ENCODE assay signal across 9 mouse cellular contexts in genomic region chrX:136290817-136291281, GRCm38 (mm10). TPM values are rescaled to one million over a fixed set of nuclear protein-coding genes. Genes with fewer than 3 reads are reported as not detected.
DNase-seq lines count a peak whose midpoint lies in the region; ATAC-seq and TF ChIP-seq lines count a peak whose summit lies in the region.
"Had no signal": no experiment of that assay in that cellular context is flagged by ENCODE, and none has a peak within 500 bp of the region (broad histone marks: within the 10 kb centered on the region; RNA-seq: fewer than 3 reads in every experiment).

No protein-coding gene starts in this region.

- no peak for TF ChIP-seq POLR2A in lung, adult 2 months (IDR thresholded peaks at IDR 0.05; ENCODE audit: borderline replicate concordance, extremely low read depth, low read depth, low read length)

- H3K9me3 ChIP-seq in lung, embryonic 14.5 days (ENCODE audit: low read depth, low read length) = no peaks in the 10 kb centered on the region
- H3K9me3 ChIP-seq in forebrain, embryonic 14.5 days (replicated peaks; ENCODE audit: control insufficient read depth, low read length) = no peaks in the 10 kb centered on the region
- H3K9me3 ChIP-seq: heart, embryonic 13.5 days had no signal

- 31% methylated on average over 8 of the region's 8 CpGs for WGBS in lung, embryonic 14.5 days
- WGBS in lung, adult 2 months = 42% methylated on average over 8 of the region's 8 CpGs
- 27% methylated on average over 8 of the region's 8 CpGs for WGBS in forebrain, embryonic 14.5 days

- ATAC-seq in lung, embryonic 14.5 days (ENCODE audit: insufficient read depth) = no peak
- ATAC-seq in forebrain, embryonic 14.5 days = peak; percentile 95

- H3K4me3 ChIP-seq in lung, embryonic 14.5 days (ENCODE audit: low read depth, low read length) = no peak overlapping the region
- no peak overlapping the region for H3K4me3 ChIP-seq in lung, adult 2 months (replicated peaks; ENCODE audit: extremely low read depth, low read depth, low read length)
- no peak overlapping the region; the same call in 1 of the 2 replicates for H3K4me3 ChIP-seq in forebrain, embryonic 14.5 days (ENCODE audit: low read depth, low read length)
- H3K4me3 ChIP-seq: heart, embryonic 13.5 days had no signal

- H3K9ac ChIP-seq in lung, embryonic 14.5 days = no peak overlapping the region
- no peak overlapping the region for H3K9ac ChIP-seq in forebrain, embryonic 14.5 days (ENCODE audit: low read length)
- H3K9ac ChIP-seq: heart, embryonic 13.5 days had no signal

- no peaks in the 10 kb centered on the region for H3K4me1 ChIP-seq in lung, embryonic 14.5 days (ENCODE audit: insufficient read depth)
- no peaks in the 10 kb centered on the region for H3K4me1 ChIP-seq in lung, adult 2 months (ENCODE audit: control insufficient read depth, insufficient read depth, low read length)
- no peaks in the 10 kb centered on the region for H3K4me1 ChIP-seq in forebrain, embryonic 14.5 days (ENCODE audit: control insufficient read depth, insufficient read depth, low read length)
- H3K4me1 ChIP-seq: heart, embryonic 13.5 days had no signal

- no peak overlapping the region for H3K27ac ChIP-seq in lung, embryonic 14.5 days (ENCODE audit: low read depth)
- H3K27ac ChIP-seq in forebrain, embryonic 14.5 days (ENCODE audit: low read depth, low read length) = peak overlapping the region; percentile 66
- H3K27ac ChIP-seq: heart, embryonic 13.5 days had no signal

- TF ChIP-seq CTCF in lung, embryonic 14.5 days (IDR thresholded peaks at IDR 0.05; ENCODE audit: low read depth) = no peak
- TF ChIP-seq CTCF in lung, adult 2 months (IDR thresholded peaks at IDR 0.05; ENCODE audit: insufficient read depth, low read length) = no peak

- no peaks in the 10 kb centered on the region for H3K36me3 ChIP-seq in lung, embryonic 14.5 days (ENCODE audit: insufficient read depth)
- H3K36me3 ChIP-seq in forebrain, embryonic 14.5 days (ENCODE audit: control insufficient read depth, insufficient read depth, low read length) = no peaks in the 10 kb centered on the region
- H3K36me3 ChIP-seq: heart, embryonic 13.5 days had no signal

- peak; percentile 6 for DNase-seq in lung, embryonic 14.5 days
- DNase-seq in lung, adult 2 months = no peak
- DNase-seq in forebrain, embryonic 14.5 days (ENCODE audit: low spot score) = peak; percentile 86
- DNase-seq in left cerebral cortex, adult 9 months (ENCODE audit: low spot score in 2 of 2) = peak; percentile 58 to 59
- peak; percentile 23 for DNase-seq in retina, adult 2 months (ENCODE audit: low read depth, low spot score)
- no peak for DNase-seq in c-Kit-positive CD71-positive TER-119-positive erythroid progenitor cells, embryonic 14.5 days (ENCODE audit: low spot score)
- DNase-seq in natural killer cell, adult 2 months (ENCODE audit: low spot score in 2 of 2) = no peak
- DNase-seq in kidney, adult 8-10 months = no peak

- H3K27me3 ChIP-seq in lung, embryonic 14.5 days (ENCODE audit: insufficient read depth, low read length) = no peaks in the 10 kb centered on the region
- no peaks in the 10 kb centered on the region for H3K27me3 ChIP-seq in forebrain, embryonic 14.5 days (replicated peaks; ENCODE audit: control insufficient read depth, insufficient read depth, low read length)
- H3K27me3 ChIP-seq: heart, embryonic 13.5 days had no signal

- H3K4me2 ChIP-seq in lung, embryonic 14.5 days = no peak overlapping the region
- H3K4me2 ChIP-seq in forebrain, embryonic 14.5 days (ENCODE audit: low read length) = peak overlapping the region; percentile 40
- H3K4me2 ChIP-seq: heart, embryonic 13.5 days had no signal

RNA-seq across cellular contexts. Expression of gene Bex3, which starts 20.8 kb away (rescaled TPM):
- 513 and 523 TPM in 2 replicates for polyA plus RNA-seq in lung, embryonic 14.5 days (2014; fragmentation: Nextera tagmentation; extraction: Ambion mirVana)
- polyA plus RNA-seq in lung, adult 2 months (2012; rRNA removed) = 37.3 and 54.9 TPM in 2 replicates
- polyA plus RNA-seq in forebrain, embryonic 14.5 days (2014; fragmentation: Nextera tagmentation; extraction: Ambion mirVana) = 693 and 746 TPM in 2 replicates

RNA-seq across cellular contexts. Expression of gene Tceal9, which starts 46.0 kb away (rescaled TPM):
- 592 and 639 TPM in 2 replicates for polyA plus RNA-seq in lung, embryonic 14.5 days (2014; fragmentation: Nextera tagmentation; extraction: Ambion mirVana)
- polyA plus RNA-seq in lung, adult 2 months (2012; rRNA removed) = 13.9 and 30.9 TPM in 2 replicates
- 368 and 379 TPM in 2 replicates for polyA plus RNA-seq in forebrain, embryonic 14.5 days (2014; fragmentation: Nextera tagmentation; extraction: Ambion mirVana)

Comparison
In these comparisons a context has a peak if more than half of its experiments do, and no peak if none do; other contexts are left out.
1. DNase-seq: peak in lung, embryonic 14.5 days (single experiment), forebrain, embryonic 14.5 days (single experiment), left cerebral cortex, adult 9 months (2 of 2) and retina, adult 2 months (single experiment); none in lung, adult 2 months (single experiment), c-Kit-positive CD71-positive TER-119-positive erythroid progenitor cells, embryonic 14.5 days (single experiment), natural killer cell, adult 2 months (0 of 2) and kidney, adult 8-10 months (0 of 2).
2. RNA of gene Tceal9, which starts 46.0 kb away (polyA plus RNA-seq): 592 to 639 TPM in lung, embryonic 14.5 days and 368 to 379 TPM in forebrain, embryonic 14.5 days; 13.9 to 30.9 TPM in lung, adult 2 months; every median in the first group is over 10 times any median in the second.